Mouse (Mus musculus) stomach, postnatal 0 days (tissue): ENCODE results near the gene Arhgap8. TPM values are rescaled to one million over a fixed set of nuclear protein-coding genes. Genes with fewer than 3 reads are reported as not detected.

Experiments
- ATAC-seq: fragments of 200-750 bp; cut with Nextera tagmentation; 2 replicates; pipeline ENCODE4 v1.8.0; 2017; ENCODE audit not compliant: low FRiP score, low TSS enrichment
- DNase-seq: peaks from one replicate; pipeline ENCODE4 v3.0.0-alpha.2; 2016; ENCODE audit warnings: low spot score
- H3K27ac ChIP-seq: fragments of 300-500 bp; sonication (generic); replicated peaks from 2 replicates; pipeline ENCODE4 v1.5.1; 2014; ENCODE audit warnings: mild to moderate bottlenecking, control low read depth
- H3K27me3 ChIP-seq: fragments of 300-500 bp; sonication (generic); 2 replicates; pipeline ENCODE4 v1.6.1; 2014; ENCODE audit warnings: low read length; ENCODE audit not compliant: control insufficient read depth, insufficient read depth
- H3K36me3 ChIP-seq: fragments of 300-500 bp; sonication (generic); 2 replicates; pipeline ENCODE4 v1.6.1; 2014; ENCODE audit warnings: low read length, mixed read lengths; ENCODE audit not compliant: control insufficient read depth, insufficient read depth
- H3K4me1 ChIP-seq: fragments of 300-500 bp; sonication (generic); replicated peaks from 2 replicates; pipeline ENCODE4 v1.6.1; 2014; ENCODE audit warnings: antibody characterized with exemption; ENCODE audit not compliant: control insufficient read depth, insufficient read depth
- H3K4me2 ChIP-seq: fragments of 300-500 bp; sonication (generic); replicated peaks from 2 replicates; pipeline ENCODE4 v1.6.1; 2014; ENCODE audit warnings: low read depth, mild to moderate bottlenecking, control low read depth, moderate library complexity
- H3K4me3 ChIP-seq: fragments of 300-500 bp; sonication (generic); 2 replicates; pipeline ENCODE4 v1.5.1; 2014; ENCODE audit warnings: low read depth, low read length, control low read depth
- H3K9ac ChIP-seq: fragments of 300-500 bp; sonication (generic); 2 replicates; pipeline ENCODE4 v1.6.1; 2014; ENCODE audit warnings: mild to moderate bottlenecking, low read length, control low read depth, mixed read lengths
- H3K9me3 ChIP-seq: fragments of 300-500 bp; sonication (generic); 2 replicates; pipeline ENCODE4 v1.6.1; 2016; ENCODE audit warnings: low read length; ENCODE audit not compliant: control insufficient read depth
- CTCF ChIP-seq: IDR thresholded peaks from 2 replicates; pipeline ENCODE4 v1.5.1; 2016; ENCODE audit warnings: antibody characterized with exemption, low read depth, mild to moderate bottlenecking, moderate library complexity
- EP300 ChIP-seq: optimal IDR thresholded peaks from 2 replicates; pipeline ENCODE3; 2016; ENCODE audit warnings: antibody characterized with exemption
- WGBS: fragments of 180-500 bp; shearing (Covaris S2); extraction: QIAGEN DNeasy Blood & Tissue Kit; methylation state at CpG from one replicate; pipeline ENCODE4 v1.1.7; 2014; 5-methylcytosine and 5-hydroxymethylcytosine counted together
- polyA plus RNA-seq: library from polyadenylated mRNA; unstranded; fragments of >200 nt; fragmentation: Nextera tagmentation; extraction: Ambion mirVana; gene quantifications from 2 replicates; pipeline ENCODE4 v1.2.1, GENCODE M21; 2015

The Arhgap8 gene
- polyA plus RNA-seq, 1 experiment from 2014 or later, result 20.2 TPM

- Histone ChIP-seq H3K27ac (no peak overlapping the region), H3K27me3 (no peaks in the 10 kb centered on the region), H3K4me2 (no peak overlapping the region), H3K36me3 (no peaks in the 10 kb centered on the region), H3K4me3 (no peak overlapping the region), H3K9me3 (no peaks in the 10 kb centered on the region), H3K4me1 (no peaks in the 10 kb centered on the region), H3K9ac (no peak overlapping the region)
- ATAC-seq, result no peak
- TF ChIP-seq EP300 (no peak), CTCF (no peak)
- WGBS, result 11% methylated on average over 3 of the region's 3 CpGs
- DNase-seq, result no peak
These were observed 23.5 kb downstream of the Arhgap8 start for GRCm38 (mm10) chr15:84743347-84743746.

- H3K9ac ChIP-seq, result no peak overlapping the region
- TF ChIP-seq EP300 (no peak), CTCF (no peak)
- WGBS, result 16% methylated on average over 2 of the region's 2 CpGs
- no peaks in the 10 kb centered on the region for H3K27me3 ChIP-seq
- H3K4me2 ChIP-seq, result no peak overlapping the region
- no peaks in the 10 kb centered on the region for H3K9me3 ChIP-seq
- H3K36me3 ChIP-seq, result no peaks in the 10 kb centered on the region
- ATAC-seq, result peak; percentile 20; the same call in 1 of the 2 replicates
- no peak overlapping the region for H3K27ac ChIP-seq
- H3K4me1 ChIP-seq, result no peaks in the 10 kb centered on the region
- H3K4me3 ChIP-seq, result no peak overlapping the region
- DNase-seq, result no peak
These were observed 24.5 kb downstream of the Arhgap8 start for GRCm38 (mm10) chr15:84744308-84744707.

- H3K27ac ChIP-seq, result no peak overlapping the region
- H3K9ac ChIP-seq, result no peak overlapping the region
- H3K4me1 ChIP-seq, result no peaks in the 10 kb centered on the region
- H3K4me3 ChIP-seq, result no peak overlapping the region
- no peaks in the 10 kb centered on the region for H3K36me3 ChIP-seq
- no peak for DNase-seq
- H3K9me3 ChIP-seq, result no peaks in the 10 kb centered on the region
- TF ChIP-seq CTCF (no peak), EP300 (no peak)
- WGBS, result 90% methylated on average over 4 of the region's 4 CpGs
- ATAC-seq, result no peak
- H3K4me2 ChIP-seq, result no peak overlapping the region
- no peaks in the 10 kb centered on the region for H3K27me3 ChIP-seq
These were observed 26.0 kb downstream of the Arhgap8 start for GRCm38 (mm10) chr15:84745831-84746230.

GRCm38 (mm10) chr15:84754987-84755386 lies 35.1 kb downstream of the Arhgap8 start:
- Histone ChIP-seq H3K36me3 (no peaks in the 10 kb centered on the region), H3K27ac (no peak overlapping the region), H3K4me3 (no peak overlapping the region), H3K4me2 (no peak overlapping the region), H3K4me1 (no peaks in the 10 kb centered on the region), H3K9ac (no peak overlapping the region), H3K9me3 (no peaks in the 10 kb centered on the region), H3K27me3 (no peaks in the 10 kb centered on the region)
- ATAC-seq (peak; percentile 69), DNase-seq (peak; percentile 78)
- 18% methylated on average over 3 of the region's 3 CpGs for WGBS
- TF ChIP-seq EP300 (no peak), CTCF (peak; percentile 96)

GRCm38 (mm10) chr15:84756426-84756825 lies 36.6 kb downstream of the Arhgap8 start:
- TF ChIP-seq CTCF (no peak), EP300 (no peak)
- H3K36me3 ChIP-seq, result no peaks in the 10 kb centered on the region
- H3K4me3 ChIP-seq, result peak overlapping the region; percentile 10; the same call in 1 of the 2 replicates
- H3K27ac ChIP-seq, result no peak overlapping the region
- no peaks in the 10 kb centered on the region for H3K9me3 ChIP-seq
- 0 out of 2 replicates have a peak, but pooled peaks have one; percentile 15 for ATAC-seq
- no peaks in the 10 kb centered on the region for H3K4me1 ChIP-seq
- no peak for DNase-seq
- H3K4me2 ChIP-seq, result peak overlapping the region; percentile 38
- H3K9ac ChIP-seq, result peak overlapping the region; percentile 35; the same call in 1 of the 2 replicates
- no peaks in the 10 kb centered on the region for H3K27me3 ChIP-seq
- WGBS, result 12% methylated on average over 22 of the region's 22 CpGs

- ATAC-seq (no peak), DNase-seq (peak; percentile 43)
- Histone ChIP-seq H3K36me3 (no peaks in the 10 kb centered on the region), H3K4me1 (no peaks in the 10 kb centered on the region), H3K27ac (no peak overlapping the region), H3K4me3 (no peak overlapping the region), H3K27me3 (no peaks in the 10 kb centered on the region), H3K9me3 (no peaks in the 10 kb centered on the region), H3K4me2 (no peak overlapping the region), H3K9ac (no peak overlapping the region)
- peak; percentile 79 for TF ChIP-seq CTCF
- TF ChIP-seq EP300, result no peak
- WGBS, result 43% methylated on average over 4 of the region's 4 CpGs
These were observed 38.6 kb downstream of the Arhgap8 start for GRCm38 (mm10) chr15:84758493-84758892.
